Mouse (Mus musculus): ENCODE results near the gene Skida1. TPM values are rescaled to one million over a fixed set of nuclear protein-coding genes. Genes with fewer than 3 reads are reported as not detected.

Gene Skida1
- total RNA-seq, 2 experiments from 2014 or later: 0.32 to 0.54 TPM

GRCm38 (mm10) chr2:18038895-18039371, 9.9 kb downstream of the Skida1 start:
- no peak for DNase-seq

- DNase-seq: no peak
These were observed 10.6 kb downstream of the Skida1 start for GRCm38 (mm10) chr2:18038141-18038752.

DNA sequence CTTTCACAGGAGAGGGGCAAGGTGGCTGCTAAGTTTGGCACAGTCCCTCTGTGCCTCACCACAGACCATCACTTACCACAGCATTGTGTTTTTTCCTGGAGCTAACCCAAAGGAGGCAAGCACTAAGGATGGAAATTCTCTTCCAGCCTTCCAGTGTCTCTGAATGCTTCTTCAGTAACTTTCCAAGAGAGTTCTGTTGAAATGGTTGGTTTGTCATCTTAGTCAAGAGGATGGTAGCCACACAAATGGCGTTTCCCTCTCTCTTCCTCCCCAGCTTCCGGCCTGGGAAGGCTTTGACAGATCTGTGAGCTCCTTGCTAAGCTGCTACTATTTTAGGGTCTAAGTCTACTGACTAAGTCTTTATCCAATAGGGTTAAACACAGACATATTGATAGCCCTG, 11.4 kb downstream of the Skida1 start, which contains the start of gene A930004D18Rik:
A930004D18Rik (minus strand) TSS at position 247 of the 400 bp plus-strand sequence.
- DNase-seq: no peak

DNA sequence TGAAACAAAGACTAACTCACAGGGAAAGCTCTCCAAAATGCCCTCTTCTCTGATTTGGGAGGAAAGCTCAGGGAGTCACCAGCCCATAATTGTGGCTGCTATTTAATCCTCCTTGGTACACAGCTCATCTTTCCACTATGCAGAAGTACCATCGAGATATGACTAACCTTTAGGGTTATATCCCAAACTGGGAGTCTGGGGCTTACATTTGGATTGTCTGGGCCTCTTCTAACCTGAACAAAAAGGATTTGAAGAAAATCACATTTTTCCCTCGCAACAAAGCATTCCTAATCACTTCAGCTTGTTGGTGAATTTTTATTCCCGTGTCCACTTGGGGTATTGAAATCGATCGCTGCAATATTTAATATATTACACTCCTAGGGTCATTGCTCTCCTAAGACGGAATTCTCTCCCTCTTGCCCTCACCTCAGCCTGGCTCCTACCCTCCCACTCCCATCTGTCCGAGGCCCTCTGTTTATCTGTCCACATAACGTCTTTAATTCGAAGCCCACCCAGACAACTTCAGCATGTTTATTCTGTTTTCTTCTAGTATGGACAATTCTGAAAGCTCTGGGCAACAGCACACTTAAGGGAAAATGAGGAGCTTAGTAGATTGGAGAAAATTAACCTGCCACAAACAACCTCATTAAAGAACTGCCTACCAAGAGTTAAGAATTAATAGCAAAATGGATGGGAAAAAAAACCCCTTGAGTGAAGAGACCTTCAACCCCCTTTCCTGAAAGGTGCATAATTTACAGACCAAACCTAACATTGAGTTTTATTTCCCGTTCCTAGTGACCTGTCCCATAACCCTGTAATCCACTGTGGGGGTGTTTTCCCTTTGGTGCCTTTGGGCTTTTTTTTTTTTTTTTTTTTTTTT, 14.2 kb downstream of the Skida1 start:
- no peak for DNase-seq

GRCm38 (mm10) chr2:18033166-18034108, 15.4 kb downstream of the Skida1 start:
- no peak for DNase-seq

DNA sequence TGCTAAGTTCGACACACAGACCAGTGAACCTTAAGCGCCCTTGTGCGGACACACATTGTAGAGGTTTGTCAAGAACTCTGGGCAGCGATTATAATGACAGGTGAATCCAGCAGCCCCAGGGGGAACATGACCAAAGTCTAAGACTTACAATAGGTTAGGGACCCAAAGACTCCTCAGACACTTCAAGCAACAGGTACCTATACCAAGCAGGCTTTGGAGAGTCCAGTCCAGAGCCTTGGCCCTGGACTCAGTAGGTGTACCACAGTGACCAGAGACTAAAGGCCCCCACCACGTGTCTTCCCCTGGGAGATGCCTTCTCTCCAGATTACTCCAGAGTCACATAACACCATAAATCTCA, 16.3 kb downstream of the Skida1 start:
- DNase-seq: no peak

GRCm38 (mm10) chr2:18031831-18032537, 16.9 kb downstream of the Skida1 start:
- peak; percentile 16 for DNase-seq

DNA sequence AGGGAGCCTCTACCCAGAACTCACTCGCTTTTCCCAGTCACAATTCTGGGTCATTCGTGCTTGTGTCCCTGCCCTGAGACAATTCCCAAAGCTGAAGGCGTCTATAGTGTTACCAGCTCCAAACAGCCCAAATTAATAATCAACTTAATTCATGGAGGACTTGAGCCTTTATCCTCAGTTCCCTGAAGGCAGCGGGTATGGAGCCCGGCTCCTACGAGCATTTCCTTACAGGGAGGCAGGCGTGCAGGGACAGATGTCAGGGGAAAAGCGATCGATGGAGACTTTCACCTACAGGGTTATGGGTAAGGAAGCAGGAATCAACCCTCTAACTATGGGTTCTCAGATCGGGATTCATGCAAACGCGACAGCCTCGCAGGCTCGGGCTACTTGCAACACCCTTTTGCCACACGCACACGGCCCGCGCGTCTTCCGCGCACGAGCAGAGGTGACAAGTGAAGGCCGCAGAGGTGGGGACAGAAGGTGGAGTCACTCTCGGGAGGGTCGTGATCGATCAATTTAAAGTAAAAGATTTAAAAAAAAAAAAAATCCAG, 17.5 kb downstream of the Skida1 start:
- no peak for DNase-seq

DNA sequence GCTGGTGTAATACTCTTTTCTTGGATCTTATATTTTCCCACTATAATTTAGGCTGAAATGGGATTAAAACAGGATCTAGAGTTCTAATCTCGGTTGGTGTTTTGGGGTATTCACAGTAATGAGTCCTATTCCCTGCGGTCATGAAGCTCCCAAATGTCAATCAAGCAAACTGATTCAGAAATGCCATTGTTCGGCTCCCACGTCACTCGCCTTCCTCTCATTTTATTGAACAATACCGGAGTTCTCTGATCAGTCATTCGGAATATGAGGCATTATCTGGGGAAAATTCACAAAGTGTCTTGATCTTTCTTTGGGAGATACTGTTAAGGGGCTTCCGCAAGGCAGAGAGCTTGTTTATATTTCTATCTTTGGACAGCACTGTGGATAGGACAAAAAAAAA, 18.3 kb downstream of the Skida1 start:
- no peak for DNase-seq

GRCm38 (mm10) chr2:18029656-18030055, 19.2 kb downstream of the Skida1 start:
- DNase-seq: no peak

DNA sequence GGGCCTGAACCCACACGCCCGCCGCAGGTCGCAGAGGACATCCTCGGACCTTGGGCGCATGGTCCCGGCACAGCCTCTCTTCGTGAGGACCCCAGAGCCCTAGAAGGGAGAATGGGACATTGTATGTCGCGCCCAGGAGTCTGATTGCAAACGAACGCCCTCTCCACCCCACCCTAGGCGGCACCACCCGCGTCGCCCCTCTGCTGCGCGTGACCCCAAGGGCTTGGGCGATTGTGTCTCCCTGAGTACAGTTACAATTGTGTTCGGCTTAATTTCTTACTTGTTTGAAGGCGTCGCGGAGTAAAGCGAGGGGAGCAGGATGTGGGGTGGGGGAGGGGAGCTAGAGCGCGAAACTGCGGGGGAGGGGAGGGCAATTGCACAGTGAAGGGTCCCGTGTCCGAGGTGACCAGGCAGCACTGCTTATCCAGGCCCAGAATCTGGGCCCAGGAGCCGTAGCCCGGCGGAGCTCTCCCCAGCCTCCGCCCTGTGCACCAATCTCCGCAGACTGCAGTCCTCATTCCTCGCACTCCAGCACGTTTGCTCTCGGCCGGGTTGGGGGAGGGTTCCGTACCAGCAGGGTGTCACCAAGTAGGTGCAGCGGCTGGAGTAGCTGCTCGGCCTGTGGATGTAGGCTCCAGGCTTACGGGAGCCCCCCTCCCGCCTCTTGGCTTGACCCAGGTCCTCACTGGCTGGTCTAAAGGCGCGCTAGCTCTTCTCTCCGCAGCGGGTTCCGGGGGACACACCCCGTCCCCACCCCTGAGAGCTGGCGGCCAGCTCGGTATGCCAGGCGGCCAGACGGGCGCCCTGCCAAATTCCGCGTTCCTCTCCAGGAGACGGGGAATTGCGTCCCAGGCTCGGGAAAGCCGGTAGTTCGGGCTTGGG, 20.5 kb downstream of the Skida1 start:
- peak; percentile 86 for DNase-seq

DNA sequence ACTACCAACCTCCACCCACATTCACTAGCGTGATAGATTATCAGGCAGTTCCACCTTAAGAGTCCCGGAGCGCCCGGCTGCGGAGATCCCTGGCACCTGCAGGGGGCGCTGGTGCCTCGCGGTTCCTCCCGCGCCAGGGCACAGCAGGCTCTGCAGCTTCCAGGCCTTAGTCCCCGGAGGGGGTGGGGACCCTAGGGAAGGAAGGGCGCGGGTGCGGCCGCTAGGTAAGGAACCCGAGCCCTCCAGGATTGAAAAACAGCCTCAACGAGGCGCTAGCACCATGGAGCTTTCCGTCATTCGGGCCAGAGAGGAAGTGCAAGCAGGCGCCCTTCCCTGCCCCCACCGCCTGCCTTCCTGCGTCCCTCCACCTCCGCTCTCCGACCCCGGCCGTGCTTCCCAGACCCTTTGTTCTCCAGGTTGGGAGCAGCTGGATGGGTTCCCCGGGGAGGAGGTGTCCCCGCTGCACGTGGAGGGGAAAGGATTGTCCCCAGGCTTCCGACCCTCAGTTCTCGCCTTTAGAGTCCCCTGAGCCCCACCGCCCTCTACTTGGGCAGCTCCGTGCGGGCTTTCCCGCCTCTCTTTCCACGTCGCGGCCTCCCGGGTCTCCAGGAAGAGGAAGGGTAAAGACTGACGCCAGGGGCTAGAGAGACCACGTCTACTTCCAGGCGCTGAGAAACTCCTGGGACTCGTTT, 21.3 kb downstream of the Skida1 start:
- peak; percentile 88 for DNase-seq

DNA sequence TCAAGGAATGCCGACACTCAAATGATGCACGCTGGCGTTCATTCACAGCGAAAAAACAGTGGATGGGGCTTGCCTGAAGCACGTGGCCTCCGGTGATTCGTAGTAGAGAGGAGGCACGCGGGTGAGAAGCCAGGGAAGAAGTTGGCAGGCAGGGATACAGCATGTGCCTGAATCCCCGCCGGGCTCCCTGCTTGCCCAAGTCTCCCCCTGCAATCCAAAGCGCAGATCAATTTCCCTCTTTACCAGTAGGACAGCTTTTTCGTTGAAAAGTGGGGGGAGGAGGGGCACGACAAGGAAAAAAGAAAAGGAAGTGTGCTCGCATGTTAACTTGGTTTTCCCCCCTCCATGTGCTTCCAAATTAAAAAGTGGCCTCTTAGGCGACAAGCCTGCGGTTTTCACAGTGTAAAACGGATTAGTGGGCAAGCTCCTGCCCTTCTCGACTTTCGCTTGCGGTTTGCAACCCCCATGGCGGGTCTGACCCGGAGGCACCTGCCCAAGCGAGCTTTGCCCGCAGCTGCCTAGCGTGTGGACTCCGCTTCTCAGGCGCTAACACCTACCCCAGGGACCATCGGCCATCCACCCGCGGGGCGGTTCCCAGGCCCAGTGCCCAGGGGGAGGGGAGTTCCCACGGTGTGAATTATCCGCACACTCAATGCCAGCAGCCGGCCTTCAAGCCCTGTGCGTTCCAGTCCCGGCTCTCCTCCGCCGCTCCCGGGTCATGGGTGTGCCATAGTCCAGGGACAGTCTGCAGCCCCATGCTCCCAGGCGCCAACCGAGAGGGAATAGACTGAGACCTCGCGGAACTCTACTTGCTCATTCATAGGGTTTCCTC, 22.5 kb downstream of the Skida1 start:
- DNase-seq: peak; percentile 69

GRCm38 (mm10) chr2:18025781-18026115, 23.1 kb downstream of the Skida1 start:
- no peak for DNase-seq

DNA sequence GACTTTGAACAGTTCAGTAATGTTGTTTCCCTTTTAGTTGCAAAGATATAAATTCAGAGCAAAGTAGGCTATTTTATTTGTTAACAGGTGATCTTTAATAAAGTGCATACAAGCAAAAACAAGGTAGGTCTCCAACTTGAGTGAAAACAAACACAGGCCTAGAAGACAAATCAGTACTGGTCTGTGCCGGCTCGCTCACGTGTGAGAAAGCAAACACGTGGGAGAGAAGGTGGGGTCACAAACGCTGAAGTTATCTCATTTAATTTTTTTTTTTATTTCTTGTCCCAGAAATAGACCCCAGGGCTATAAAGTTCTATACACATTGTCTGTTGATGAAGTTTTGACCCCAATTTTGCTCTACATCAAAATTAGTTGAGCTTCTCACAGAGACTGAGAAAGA, 23.7 kb downstream of the Skida1 start:
- no peak for DNase-seq

- no peak for DNase-seq
These were observed 26.0 kb downstream of the Skida1 start for GRCm38 (mm10) chr2:18022886-18023285.

- no peak for DNase-seq
These were observed 29.7 kb downstream of the Skida1 start for GRCm38 (mm10) chr2:18019122-18019521.

- DNase-seq: no peak
These were observed 31.5 kb downstream of the Skida1 start for GRCm38 (mm10) chr2:18017321-18017720.

- no peak for DNase-seq
These were observed 32.2 kb downstream of the Skida1 start for GRCm38 (mm10) chr2:18016639-18017038.

Measured in gastrocnemius, postnatal 25 days (tissue).